Mouse (Mus musculus) gastrocnemius, adult 8-10 months (tissue): Measurements from ENCODE around the gene Olfr1357. TPM values are rescaled to one million over a fixed set of nuclear protein-coding genes. Genes with fewer than 3 reads are reported as not detected.
"Not testable (repeated sequence)": the region's sequence is repeated elsewhere in the genome, so short reads cannot be mapped to it uniquely, and the experiment has no call there.

Source experiments
- DNase-seq, 2 experiments: peaks; one replicate each; pipeline ENCODE4 v3.0.0; 2022; ENCODE audit warnings: low spot score in 2 of 2
- total RNA-seq, 4 experiments: library from RNA; stranded (reverse); gene quantifications; 2 replicates each; pipeline ENCODE4 v1.2.4; 2022

Gene Olfr1357
- total RNA-seq: not detected

DNA sequence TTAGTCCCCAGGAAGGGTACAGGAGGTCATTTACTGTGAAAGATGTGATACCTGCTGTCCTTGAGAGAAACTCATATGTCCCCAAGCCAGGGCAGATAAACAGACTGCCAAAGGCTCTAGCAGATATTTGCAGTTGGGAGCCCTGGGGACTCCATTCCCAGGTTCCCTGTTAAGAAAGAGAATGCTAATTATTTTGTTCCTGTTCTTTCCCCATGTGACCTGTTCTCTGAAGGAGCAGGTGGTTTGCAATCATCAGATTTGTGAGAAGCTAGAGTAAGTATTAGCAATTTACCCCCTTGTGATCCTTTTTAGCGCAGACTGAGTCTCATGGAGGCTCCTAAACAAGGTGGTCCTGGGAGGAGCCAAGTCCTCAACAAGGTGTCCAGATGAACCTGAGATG lies at the start of gene Olfr1357:
Olfr1357 (minus strand) TSS at position 101 of the 400 bp plus-strand sequence.
- no peak for DNase-seq

DNA sequence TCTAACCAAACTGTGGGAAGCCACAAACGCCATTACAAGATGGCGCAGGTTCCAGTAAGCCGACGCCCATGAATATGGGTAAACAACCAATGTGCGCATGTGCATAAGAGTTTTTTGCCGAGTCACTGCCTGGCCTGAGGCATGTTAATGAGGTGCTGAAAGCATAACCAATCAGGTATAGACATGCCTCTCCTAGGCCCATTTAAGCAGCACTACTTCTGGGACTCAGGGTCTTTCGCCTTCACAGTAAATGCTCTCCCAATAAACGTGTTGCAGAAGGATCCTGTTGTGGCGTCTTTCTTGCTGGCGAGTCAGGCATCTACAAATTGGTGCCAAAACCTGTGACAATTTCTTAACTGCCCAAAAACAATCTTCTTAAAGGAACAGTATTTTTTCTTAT lies 48.8 kb upstream of the Olfr1357 start:
- DNase-seq: not testable (repeated sequence)

DNA sequence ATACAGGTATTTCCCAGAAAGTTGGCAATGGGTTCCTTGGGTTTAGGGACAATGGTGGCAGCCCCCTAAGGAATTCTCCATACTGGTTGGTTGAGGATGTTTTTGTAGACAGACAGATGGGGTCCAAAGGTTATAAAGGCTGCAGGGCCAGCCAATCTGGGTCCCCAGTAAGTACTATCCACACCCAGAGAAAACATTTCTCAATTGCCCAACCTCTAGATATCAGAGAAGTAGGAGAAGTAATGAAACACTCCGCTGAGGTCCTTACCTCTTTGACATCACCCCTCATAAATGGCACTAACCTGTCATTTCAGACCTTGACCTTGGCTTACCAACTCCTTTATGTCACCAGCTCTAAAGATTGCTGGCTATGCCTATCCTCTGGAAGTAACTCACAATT lies 46.7 kb upstream of the Olfr1357 start:
- no peak for DNase-seq

DNA sequence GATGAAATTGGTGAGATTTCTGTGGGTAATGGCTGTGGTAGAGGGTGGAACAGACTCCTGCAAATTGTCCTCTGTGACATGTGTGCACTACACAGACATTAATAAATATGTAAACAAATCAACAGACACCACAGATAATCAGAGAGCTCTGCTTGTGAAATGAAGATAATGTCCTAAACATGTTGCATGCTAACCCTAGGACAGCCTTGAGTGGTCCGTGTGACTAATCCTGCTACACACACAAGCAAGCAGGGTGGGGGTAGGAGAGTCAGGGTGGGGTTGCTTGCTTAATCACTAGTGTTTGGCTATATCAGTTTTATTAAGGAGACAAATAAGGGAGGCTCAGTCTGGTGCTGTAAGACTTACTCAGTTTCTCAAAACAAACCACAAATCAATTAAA lies 43.3 kb upstream of the Olfr1357 start:
- no peak for DNase-seq

DNA sequence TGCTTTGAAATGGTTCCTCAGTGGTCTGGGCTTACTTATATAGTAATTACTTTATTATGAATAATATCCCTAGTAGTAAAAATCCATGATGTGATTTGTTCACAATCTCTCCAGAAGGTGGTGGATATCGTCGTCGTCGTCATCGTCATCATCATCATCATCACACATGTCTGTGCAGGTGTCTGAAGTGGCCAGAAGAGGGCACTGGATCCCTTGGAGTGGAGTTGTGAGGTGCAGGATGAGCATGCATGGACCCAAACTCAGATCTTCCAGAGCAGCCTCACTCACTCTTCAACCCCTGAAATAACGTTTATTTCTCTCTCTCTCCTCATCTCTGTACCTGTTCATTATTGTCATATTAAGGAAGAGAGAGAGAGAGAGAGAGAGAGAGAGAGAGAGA lies 14.4 kb upstream of the Olfr1357 start:
- no peak for DNase-seq

DNA sequence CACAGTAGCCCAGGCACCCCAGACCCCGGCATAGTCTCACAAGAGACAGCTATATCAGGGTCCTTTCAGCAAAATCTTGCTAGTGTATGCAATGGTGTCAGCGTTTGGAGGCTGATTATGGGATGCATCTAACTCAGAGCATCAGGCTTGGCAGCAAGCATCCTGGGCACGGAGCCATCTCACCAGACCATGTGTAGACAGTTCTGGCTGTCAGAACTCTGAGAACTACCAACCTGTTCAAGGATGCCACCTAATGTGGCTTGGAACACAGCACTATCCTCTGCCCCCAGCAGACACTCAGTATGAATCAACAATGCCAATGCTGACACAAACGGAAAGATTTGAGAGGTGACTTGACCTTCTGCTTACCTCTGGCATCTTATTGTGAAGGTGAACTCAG lies 12.3 kb upstream of the Olfr1357 start:
- DNase-seq: no peak

DNA sequence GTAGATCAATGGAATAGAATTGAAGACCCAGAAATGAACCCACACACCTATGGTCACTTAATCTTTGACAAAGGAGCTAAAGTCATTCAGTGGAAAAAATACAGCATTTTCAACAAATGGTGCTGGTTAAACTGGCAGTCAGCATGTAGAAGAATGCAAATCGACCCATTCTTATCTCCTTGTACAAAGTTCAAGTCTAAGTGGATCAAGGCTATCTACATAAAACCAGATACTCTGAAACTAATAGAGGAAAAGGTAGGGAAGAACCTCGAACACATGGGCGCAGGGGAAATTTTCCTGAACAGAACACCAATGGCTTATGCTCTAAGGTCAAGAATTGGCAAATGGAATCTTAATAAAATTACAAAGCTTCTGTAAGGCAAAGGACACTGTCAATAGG lies 5.3 kb upstream of the Olfr1357 start:
- DNase-seq: not testable (repeated sequence)

DNA sequence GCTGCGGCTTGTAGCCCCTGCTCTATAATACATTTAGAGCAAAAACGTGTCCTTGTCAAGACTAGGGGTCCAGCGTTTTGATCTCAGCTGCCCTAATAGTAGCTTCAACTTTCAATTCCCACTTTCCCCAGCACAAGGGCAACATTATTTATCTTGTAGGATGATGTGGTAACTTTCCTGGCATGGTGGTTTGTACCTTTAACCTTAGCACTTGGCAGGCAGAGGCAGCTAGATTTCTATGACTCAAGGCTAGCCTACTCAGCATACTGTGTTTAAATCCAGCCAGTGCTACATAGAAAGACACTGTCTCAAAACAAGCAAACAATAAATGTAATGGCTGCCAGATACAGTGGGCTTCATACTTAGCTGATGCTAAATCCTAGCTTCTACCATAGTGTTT lies 10.3 kb downstream of the Olfr1357 start:
- no peak for DNase-seq

DNA sequence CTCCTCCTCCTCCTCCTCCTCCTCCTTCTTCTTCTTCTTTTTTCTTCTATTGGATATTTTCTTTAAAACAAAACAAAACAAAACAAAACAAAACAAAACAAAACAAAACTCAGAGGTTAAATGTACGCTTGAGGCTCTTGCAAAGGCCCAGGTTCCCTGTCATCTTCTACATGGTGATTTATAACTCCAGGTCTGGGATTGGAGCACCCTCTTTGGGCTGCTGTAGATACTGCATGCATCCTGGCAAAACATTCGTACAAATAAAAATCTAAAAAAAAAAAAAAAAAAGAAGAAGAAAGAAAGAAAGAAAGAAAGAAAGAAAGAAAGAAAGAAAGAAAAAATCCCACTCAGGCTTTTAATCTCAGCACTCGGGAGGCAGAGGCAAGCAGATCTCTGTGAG lies 12.8 kb downstream of the Olfr1357 start:
- no peak for DNase-seq

DNA sequence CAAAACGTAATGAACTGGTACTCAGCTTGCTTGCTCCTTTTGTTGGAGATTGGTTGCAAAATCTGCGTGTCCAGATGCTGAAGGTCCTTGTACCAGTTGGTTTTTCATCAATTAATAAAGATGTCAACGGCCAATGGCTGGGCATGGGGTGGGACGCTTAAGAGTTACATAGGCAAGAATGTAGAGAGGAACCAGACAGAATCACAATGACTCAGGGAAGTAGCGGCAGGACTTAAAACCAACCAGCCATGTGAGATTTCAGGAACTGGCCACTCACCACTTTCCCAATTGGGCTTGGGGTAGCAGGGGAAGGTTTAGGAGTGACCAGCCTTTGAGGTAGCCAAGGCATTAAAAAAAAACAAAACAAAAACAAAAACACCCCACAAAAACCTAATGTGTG lies 18.0 kb downstream of the Olfr1357 start:
- no peak for DNase-seq

DNA sequence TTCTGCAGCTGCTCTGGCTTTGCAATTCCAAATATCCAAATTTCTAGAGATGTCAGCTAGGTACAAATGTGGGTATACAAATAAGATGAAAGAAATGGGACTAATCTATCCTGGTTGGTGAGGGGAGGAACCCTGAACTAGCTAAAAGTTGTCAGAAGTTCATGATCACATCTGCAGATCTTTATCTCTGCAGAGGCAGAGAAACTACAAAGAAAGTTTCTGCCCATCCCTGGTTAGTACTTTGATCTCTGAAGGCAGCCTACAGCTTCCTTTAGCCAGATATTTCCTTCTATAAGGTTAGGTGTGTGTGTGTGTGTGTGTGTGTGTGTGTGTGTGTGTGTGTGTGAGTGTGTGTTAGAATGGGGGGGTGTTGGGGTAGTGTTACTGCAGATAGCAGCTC lies 23.3 kb downstream of the Olfr1357 start:
- no peak for DNase-seq

DNA sequence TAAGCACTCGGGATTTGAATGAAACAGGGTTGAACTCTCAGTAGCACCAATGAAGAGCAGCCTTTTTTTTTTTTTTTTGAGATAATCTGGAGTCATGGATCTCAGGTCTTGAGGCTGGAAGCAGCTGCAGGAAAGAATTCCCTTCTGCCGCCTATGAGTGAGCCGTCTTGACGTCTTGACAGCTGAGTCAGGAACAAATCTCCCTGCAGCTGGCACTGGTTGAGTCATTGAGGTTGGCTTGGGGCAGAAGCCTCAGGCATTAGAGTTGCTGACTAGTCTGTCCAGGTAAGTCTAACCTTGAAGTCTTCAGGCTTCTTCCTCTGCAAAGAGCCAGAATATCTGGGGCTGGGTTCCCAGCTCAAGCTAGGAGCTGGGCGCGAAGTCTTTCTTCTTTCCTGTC lies 23.7 kb downstream of the Olfr1357 start:
- no peak for DNase-seq

DNA sequence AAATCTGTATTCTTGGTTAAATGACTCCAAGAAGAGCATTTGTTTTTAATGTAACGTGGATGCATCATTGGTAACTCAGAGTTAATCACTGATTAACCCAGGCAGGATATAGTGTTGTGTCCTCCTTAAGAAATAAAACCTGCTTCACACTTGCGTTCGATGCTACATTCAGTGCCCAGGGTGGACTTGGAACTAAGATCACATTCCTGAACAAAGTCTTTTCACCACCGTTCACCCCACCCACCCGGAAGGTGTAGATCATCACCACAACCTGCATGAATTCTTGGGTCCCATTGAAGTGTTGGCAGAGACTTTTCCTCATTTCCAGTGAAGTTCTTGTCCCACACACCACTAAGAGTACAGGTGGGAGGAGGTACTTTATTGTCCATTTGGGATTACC lies 24.1 kb downstream of the Olfr1357 start:
- DNase-seq: no peak

DNA sequence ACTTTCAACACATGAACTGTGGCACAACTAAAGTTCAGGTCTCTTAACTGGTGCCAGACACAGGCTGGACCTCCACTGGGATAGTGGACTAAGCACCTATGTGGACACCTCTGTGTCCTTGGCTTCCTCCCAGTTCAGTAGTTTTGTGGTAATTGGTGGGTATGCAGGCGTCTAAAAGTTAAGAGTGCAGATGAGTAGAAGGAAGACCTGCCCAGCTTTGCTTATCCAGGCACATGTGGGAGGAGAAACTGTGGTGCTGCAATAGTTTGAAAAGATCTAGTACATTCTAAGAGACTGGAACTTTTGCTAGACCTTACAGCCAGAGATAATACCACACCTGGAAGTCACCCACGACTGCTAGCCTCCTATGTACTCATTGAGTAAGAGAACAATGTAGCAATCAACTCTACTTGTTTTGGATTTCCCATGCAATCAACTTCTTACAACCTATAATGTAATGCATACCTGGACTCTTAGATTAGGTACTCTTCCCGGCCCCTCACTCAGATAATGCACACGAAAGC lies 25.0 kb downstream of the Olfr1357 start:
- no peak for DNase-seq

DNA sequence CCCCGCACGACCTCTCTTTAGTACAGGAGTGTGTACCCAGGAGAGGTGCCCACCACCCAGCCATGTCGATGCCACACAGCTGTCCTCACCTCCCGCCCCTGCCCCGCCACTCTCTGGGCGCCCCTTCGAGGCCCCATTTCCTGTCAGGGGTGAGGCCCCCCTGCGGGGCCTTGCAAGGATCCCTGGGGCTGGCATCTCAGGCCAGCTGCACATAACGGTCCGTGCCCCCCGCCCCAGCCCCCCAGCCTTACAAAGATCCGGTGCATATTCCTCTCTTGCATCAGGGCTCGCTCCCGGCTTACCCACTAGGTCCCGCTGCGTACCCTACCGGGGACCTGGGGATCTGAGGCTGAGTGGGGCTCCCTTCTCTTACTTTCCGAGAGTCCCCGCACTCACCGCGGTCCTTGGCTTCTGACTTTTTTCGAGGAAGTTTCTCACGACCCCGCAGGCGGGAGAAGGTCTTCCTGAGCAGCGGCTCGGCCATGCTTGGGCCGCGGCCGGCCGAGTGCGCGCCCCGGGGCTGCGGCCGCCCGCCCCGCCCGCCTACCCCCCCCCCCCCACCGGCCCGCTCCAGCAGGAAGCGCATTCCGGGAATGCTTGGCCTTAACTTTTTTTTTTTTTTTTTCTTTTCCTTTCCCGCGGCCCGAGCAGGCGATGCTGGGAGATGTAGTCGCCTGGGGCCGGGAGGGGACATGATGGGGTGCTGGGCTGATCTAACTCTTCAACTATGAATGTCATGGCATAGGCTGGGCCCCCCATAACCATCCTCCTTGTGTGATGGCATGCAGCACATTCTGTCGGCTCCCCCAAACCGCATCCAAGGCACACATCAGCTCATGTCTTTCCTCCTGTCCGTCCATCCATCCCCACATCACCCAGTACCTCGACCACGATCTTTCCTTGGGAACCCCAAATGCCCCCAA lies 26.2 kb downstream of the Olfr1357 start, which contains the start of gene Syde1:
Syde1 (minus strand) TSS at position 559 of the 923 bp plus-strand sequence.
- DNase-seq: peak; percentile 21 to 27

DNA sequence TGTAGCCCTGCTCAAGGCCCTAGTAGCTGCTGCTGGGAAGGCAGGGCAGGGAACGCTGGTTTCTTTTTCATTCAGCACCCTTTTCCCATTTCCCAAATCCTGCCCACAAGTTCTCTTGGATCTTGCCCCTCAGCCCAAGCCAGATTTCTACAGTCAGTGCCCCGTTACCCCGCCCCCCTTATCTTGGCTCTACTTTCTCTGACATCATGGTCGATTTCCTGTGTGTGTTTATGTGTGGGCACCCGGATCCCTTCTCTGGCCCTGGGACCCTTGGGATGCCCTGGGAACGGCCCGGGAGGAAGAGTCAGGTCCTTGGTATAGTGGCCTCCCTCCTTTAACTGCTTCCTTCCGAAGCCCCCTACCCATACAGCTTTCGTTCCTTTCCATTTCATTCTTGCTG lies 27.1 kb downstream of the Olfr1357 start:
- no peak for DNase-seq

DNA sequence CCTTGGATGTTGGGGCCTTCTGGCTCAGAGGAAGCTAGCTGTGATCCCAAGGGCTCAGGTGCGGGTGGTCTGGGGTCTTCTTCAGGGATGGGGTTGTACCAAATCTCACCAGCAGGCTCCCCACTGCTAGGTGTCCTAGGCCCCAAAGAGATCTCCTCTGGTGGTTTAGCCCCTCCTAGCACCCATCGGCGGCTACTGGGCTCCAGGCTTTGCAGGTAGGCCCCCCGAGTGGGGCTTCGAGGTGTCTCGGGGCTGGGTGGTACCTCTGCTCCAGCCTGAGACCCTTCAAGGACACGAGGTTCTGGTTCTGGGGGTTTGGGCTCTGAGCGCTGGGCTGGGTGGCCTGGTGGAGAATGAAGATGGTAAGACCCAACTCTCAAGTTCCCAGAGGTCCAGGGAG lies 28.0 kb downstream of the Olfr1357 start:
- DNase-seq: no peak

DNA sequence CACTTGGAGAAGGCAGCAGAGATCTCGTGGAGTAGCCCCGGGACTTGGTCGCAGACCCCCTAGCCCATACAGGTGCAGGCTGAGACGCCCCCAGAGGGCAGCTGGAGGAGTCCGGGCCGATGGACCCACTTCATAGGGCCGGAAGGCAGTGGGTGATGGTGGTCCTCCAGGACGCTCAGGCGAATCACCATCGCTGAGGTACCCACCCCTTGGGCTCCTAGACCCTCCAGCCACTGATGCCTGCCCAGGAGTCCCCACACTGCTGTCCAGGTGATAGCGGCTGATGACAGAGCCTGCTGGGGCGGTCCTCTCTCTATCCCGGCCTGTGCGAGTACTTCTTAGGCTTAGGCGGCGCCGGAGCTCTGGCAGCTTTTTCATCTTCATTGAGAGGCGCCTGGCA lies 28.6 kb downstream of the Olfr1357 start:
- no peak for DNase-seq

DNA sequence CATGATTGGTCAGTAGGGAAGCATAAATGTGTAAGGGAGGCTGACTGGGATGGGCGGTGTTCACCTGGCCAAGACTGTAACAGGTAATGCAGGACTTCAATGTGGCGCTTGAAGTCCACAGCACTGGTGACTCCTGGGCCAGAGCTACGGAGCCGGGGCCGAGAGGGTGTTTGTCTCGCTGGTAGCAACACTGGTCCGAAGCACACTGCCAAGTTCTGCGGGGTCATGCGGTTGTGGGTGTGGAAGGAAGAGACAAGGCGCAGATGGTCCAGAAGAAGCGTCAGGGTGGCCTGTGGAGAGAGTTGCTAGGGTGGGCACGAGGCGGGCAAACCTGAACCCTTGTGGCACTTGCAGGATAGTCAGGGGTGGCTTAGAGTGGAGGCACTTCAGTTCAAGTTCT lies 31.8 kb downstream of the Olfr1357 start:
- no peak for DNase-seq

DNA sequence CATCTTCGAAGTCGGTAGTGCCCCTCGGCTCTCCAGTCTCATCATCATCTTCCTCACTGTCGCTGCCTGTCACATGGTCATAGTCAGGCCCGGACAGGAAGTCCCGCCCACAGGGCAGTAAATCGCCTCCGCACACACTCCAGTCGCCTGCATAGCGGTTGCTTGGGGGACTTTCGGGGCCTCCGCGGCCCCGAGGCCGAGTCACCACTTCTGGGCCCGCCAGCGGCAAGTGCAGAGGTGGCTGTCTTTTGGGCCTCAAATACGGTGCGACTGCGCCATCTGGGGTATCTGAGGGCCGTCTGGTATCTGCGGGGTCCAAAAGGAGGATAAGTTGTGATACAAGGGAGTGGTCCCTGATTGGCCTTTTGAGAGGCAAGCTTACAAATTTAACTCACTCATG lies 32.3 kb downstream of the Olfr1357 start:
- DNase-seq: no peak

DNA sequence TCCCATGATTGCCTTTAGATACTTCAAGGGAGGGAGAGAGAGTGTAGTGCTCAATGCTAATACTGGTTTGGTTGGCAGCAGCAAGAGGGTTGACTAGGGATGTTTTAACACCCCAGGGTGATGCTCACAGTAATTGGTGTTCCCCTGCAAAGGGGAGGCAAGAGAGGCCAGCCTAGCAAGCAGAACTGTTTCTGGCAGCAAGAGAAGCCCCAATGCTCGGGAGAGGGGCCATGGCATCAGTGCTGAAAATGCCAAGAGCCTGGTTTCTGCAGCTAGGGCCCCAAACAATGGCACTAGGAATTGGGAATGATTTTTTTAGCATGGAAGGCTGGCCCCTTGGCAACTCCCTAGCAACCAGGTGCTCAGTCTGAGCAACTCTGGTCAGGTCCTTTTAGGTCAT lies 32.9 kb downstream of the Olfr1357 start:
- no peak for DNase-seq

DNA sequence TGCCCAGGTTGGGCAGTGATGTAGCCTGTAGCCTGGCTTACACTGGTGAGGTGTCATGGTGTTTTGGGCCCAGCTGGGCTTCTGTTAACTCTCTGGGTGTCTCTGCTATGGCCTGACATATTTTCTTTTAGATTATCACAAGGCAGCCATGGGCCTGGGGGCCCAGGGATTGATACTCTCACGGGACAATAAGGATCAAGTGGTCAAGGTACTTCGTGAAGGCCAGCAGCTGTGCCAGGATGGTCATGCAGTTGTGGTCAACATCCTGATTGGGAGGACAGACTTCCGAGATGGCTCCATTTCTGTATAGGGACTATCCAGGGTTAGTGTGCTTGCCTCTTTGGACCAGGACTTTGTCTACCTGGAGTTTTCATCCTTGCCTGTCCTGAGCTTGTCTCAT lies 33.9 kb downstream of the Olfr1357 start:
- DNase-seq: no peak

DNA sequence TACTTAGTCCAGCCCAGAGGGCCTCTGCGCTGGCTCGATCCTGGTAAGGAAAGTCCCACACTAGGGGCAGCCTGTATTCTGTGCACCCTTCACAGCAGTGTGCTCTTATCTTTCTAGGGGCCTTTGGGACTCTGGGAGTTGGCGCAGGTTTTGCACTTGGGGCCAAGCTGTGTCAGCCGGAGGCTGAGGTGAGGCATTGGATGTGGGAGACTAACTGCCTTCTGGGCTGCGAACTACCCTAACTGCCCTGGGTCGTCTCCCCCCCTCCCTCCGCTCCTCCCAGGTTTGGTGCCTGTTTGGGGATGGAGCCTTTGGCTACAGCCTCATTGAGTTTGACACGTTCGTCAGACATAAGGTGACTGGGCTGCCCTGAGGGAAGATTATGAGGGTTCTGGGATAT lies 34.5 kb downstream of the Olfr1357 start:
- DNase-seq: no peak
